Mouse (Mus musculus): ENCODE data around the gene Tmod3. TPM values are rescaled to one million over a fixed set of nuclear protein-coding genes. Genes with fewer than 3 reads are reported as not detected.

Gene Tmod3
- total RNA-seq, 2 experiments from 2014 or later, result 85.9 to 86.1 TPM

Other genes starting within 250 kb of the Tmod3 start
- gene Bcl2l10, start 211.9 kb downstream of the Tmod3 start, total RNA-seq (2021), result not detected
- 10 to 100 TPM; 36.2 to 38.2 TPM for gene Mapk6, start 149.7 kb downstream of the Tmod3 start, total RNA-seq (2021)
- gene Leo1, start 118.1 kb downstream of the Tmod3 start, total RNA-seq (2021), result 10 to 100 TPM; 15.3 to 20.0 TPM
- 1 to 10 TPM; 4.6 to 5.0 TPM for gene Tmod2, start 51.7 kb upstream of the Tmod3 start, total RNA-seq (2021)
- gene Lysmd2, start 66.1 kb upstream of the Tmod3 start, total RNA-seq (2021), result 1 to 10 TPM; 8.2 to 8.7 TPM
- under 1 TPM; 0.49 to 0.62 TPM for gene Scg3, start 124.4 kb upstream of the Tmod3 start, total RNA-seq (2021)
- gene Bmp5, start 215.7 kb upstream of the Tmod3 start, total RNA-seq (2021), result 1 to 10 TPM; 1.1 to 1.4 TPM